Mouse (Mus musculus): ENCODE measurements around the gene Gm9573. TPM values are rescaled to one million over a fixed set of nuclear protein-coding genes. Genes with fewer than 3 reads are reported as not detected.

Gene Gm9573
- total RNA-seq, 2 experiments from 2014 or later: not detected

- Histone ChIP-seq H3K4me3 (no peak overlapping the region), H3K27ac (no peak overlapping the region)
- DNase-seq (ENCODE audit: extremely low spot score in 1 of 2, low spot score in 2 of 2): no peak
- no peak for TF ChIP-seq CTCF (IDR thresholded peaks at IDR 0.05)
- intact Hi-C loops (cut with DNase I): no loop called here
Measured at GRCm38 (mm10) chr17:35569091-35569944, 57.1 kb downstream of the Gm9573 start.

Other genes with a start within 250 kb of the Gm9573 start
- gene H2-Q4, start 247.0 kb downstream of the Gm9573 start, total RNA-seq (2021): 1 to 10 TPM; 2.2 to 3.1 TPM
- under 1 TPM in 1 of 2 experiments, not detected in 1; 0.59 TPM for gene H2-Q6, start 201.8 kb downstream of the Gm9573 start, total RNA-seq (2021)
- gene H2-Q7, start 187.5 kb downstream of the Gm9573 start, total RNA-seq (2021): under 1 TPM; 0.47 to 0.57 TPM
- under 1 TPM; 0.43 to 0.75 TPM for gene H2-Q10, start 156.5 kb downstream of the Gm9573 start, total RNA-seq (2021)
- gene Pou5f1, start 120.6 kb downstream of the Gm9573 start, total RNA-seq (2021): under 1 TPM in 1 of 2 experiments, not detected in 1; 0.25 TPM
- gene Tcf19, start 109.8 kb downstream of the Gm9573 start, total RNA-seq (2021): 10 to 100 TPM; 10.7 to 11.4 TPM
- 10 to 100 TPM; 14.5 to 17.1 TPM for gene Cchcr1, start 109.5 kb downstream of the Gm9573 start, total RNA-seq (2021)
- 1 to 10 TPM; 1.3 TPM for gene Psors1c2, start 93.4 kb downstream of the Gm9573 start, total RNA-seq (2021)
- 1 to 10 TPM in 1 of 2 experiments, under 1 TPM in 1; 0.87 to 1.5 TPM for gene Cdsn, start 74.5 kb downstream of the Gm9573 start, total RNA-seq (2021)
- gene 2300002M23Rik, start 59.2 kb downstream of the Gm9573 start, total RNA-seq (2021): not detected
- gene Sfta2, start 25.1 kb downstream of the Gm9573 start, total RNA-seq (2021): not detected
- not detected for gene Mucl3, start 17.1 kb upstream of the Gm9573 start, total RNA-seq (2021)
- gene Vars2, start 41.0 kb upstream of the Gm9573 start, total RNA-seq (2021): 10 to 100 TPM; 33.2 to 42.6 TPM
- 10 to 100 TPM; 34.5 to 35.9 TPM for gene Gtf2h4, start 47.1 kb upstream of the Gm9573 start, total RNA-seq (2021)
- 10 to 100 TPM; 47.2 to 47.8 TPM for gene Ddr1, start 78.0 kb upstream of the Gm9573 start, total RNA-seq (2021)
- gene Ier3, start 195.0 kb upstream of the Gm9573 start, total RNA-seq (2021): 10 to 100 TPM; 14.7 to 17.5 TPM
- 100 to 1,000 TPM; 137 to 144 TPM for gene Flot1, start 196.6 kb upstream of the Gm9573 start, total RNA-seq (2021)
- 100 to 1,000 TPM; 417 to 433 TPM for gene Tubb5, start 211.7 kb upstream of the Gm9573 start, total RNA-seq (2021)
- gene Mdc1, start 214.9 kb upstream of the Gm9573 start, total RNA-seq (2021): 10 to 100 TPM; 14.6 to 17.8 TPM
- 1 to 10 TPM; 2.1 to 4.1 TPM for gene Nrm, start 234.7 kb upstream of the Gm9573 start, total RNA-seq (2021)
- 10 to 100 TPM in 1 of 2 experiments, 1 to 10 TPM in 1; 8.5 to 10.8 TPM for gene Ppp1r18, start 239.0 kb upstream of the Gm9573 start, total RNA-seq (2021)